Mouse (Mus musculus) G1E-ER4 (cell line): ENCODE data around the gene Pbx4. TPM values are rescaled to one million over a fixed set of nuclear protein-coding genes. Genes with fewer than 3 reads are reported as not detected.

Source experiments
- GATA1 ChIP-seq: IDR thresholded peaks from one replicate; pipeline ENCODE4 v1.8.0; 2012; ENCODE audit warnings: low read length, inconsistent platforms
- polyA plus RNA-seq: library from polyadenylated mRNA; stranded (reverse); fragments of >175 nt; gene quantifications from 2 replicates; pipeline ENCODE4 v1.2.3, GENCODE M21; 2012

The Pbx4 gene
- 3.3 and 4.0 TPM in 2 replicates for polyA plus RNA-seq

DNA sequence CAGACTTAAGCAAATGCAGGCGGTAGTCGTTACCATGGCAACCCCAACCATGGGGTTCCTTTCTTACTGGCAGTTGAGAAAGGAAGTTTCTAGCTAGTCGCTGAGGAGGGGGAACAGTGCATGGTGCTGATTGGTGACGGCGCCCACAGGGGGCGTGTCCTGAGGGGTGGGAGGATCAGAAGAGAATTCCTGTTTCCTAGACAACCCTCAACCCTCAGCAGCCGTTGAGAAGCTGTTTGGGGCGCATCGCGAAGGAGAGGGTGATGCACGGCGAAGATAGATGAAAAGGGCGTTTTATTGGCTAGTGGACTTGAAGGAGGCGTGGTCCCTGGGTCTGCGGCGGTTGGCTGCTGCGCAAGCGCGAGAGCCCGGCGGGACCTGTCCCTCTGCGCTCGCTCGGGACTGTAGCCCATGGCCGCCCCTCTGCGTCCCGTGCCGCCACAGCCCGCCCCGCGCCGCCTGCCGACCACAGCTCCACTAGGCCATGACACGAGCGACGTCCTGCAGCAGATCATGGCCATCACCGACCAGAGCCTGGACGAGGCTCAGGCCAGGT, at the start of gene Pbx4:
TSS of gene Pbx4 (plus strand) at position 194 of the 556 bp plus-strand sequence.
- no peak for TF ChIP-seq GATA1

- peak; percentile 14 for TF ChIP-seq GATA1
These were observed 43.2 kb upstream of the Pbx4 start for GRCm38 (mm10) chr8:69789105-69789504.

DNA sequence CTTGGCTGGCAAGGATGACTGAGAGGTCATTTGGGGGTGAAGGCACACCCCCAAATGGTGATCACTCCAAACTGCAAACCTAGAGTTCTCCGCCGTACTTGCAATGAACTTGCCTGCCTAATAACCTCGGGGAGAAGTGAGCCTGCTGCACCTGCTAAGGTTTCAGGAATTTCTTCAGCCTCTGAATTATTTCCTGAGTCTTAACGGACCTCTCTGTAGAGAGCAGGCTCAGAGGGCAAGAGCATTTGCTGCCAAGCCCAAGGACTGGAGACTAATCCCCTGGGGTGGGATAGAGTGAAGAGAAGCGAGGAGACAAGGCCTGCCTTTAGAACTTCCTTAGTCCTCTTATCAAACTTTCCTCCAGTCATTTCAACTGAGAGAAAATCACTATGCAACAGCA, 42.6 kb upstream of the Pbx4 start:
- TF ChIP-seq GATA1 = no peak

GRCm38 (mm10) chr8:69790364-69790763, 41.9 kb upstream of the Pbx4 start:
- no peak for TF ChIP-seq GATA1

DNA sequence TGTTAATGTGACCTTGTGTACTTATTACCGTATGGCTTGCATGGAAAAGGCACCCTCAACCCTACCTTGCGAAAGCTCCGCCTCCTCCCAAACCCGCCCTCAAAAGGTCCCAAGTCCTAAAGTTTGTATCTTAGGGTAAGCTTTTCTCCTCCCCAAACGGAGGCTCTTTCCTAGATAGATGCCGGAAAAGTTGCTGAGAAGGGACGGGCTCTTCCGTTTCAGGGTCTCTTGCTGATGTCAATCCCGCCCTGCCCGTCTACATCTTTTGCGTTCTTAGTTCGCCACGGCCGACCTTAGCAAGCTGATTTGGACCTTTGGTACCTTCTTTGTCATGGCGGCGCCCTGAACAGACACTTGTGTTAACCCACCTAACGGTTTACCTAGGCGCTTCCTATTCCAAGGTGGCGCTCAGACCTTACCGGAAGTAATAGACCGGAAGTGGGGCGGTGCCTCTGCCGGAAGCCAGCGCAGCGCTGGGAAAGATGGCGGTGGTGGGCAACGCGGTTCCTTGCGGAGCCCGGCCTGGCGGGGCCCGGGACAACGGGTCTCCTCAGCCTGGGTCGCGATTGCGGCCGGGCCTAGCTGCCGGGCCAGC, 41.4 kb upstream of the Pbx4 start, which contains the start of the genes Atp13a1 and Zfp866:
TSS of gene Atp13a1 (plus strand) at position 391 of the 595 bp plus-strand sequence.
TSS of gene Zfp866 (minus strand) at position 406 of the 595 bp plus-strand sequence.
- no peak for TF ChIP-seq GATA1

DNA sequence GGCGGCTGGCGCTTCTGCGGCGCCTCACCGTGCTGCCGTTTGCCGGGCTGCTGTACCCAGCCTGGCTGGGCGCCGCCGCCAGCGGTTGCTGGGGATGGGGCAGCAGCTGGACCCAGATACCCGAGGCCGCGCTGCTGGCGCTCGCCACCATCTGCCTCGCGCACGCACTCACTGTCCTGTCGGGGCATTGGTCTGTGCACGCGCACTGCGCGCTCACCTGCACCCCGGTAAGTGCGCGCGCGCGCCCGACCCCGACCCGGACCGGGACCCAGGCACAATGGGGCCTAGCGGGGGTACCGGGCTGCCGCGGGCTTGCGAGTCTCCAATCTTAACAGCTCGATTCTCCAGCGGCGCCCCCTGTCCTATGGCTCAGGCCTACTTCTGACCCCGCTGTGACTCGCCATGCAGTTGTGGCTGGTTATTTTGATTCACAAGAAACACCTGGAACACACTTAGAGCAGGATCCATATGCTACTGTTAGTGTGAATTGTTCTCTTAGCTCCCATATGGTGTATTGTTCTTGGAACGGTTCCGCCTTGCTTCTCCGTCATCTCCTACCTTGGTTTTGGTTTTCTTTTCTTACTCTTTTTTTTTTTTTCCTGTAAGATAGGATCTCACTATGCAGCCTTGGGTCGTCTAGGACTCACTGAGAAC, 40.7 kb upstream of the Pbx4 start:
- no peak for TF ChIP-seq GATA1

- TF ChIP-seq GATA1 = no peak
These were observed 38.6 kb upstream of the Pbx4 start for GRCm38 (mm10) chr8:69793666-69794065.

- TF ChIP-seq GATA1 = no peak
These were observed 38.2 kb upstream of the Pbx4 start for GRCm38 (mm10) chr8:69794096-69794495.

GRCm38 (mm10) chr8:69794901-69795300, 37.4 kb upstream of the Pbx4 start:
- no peak for TF ChIP-seq GATA1

DNA sequence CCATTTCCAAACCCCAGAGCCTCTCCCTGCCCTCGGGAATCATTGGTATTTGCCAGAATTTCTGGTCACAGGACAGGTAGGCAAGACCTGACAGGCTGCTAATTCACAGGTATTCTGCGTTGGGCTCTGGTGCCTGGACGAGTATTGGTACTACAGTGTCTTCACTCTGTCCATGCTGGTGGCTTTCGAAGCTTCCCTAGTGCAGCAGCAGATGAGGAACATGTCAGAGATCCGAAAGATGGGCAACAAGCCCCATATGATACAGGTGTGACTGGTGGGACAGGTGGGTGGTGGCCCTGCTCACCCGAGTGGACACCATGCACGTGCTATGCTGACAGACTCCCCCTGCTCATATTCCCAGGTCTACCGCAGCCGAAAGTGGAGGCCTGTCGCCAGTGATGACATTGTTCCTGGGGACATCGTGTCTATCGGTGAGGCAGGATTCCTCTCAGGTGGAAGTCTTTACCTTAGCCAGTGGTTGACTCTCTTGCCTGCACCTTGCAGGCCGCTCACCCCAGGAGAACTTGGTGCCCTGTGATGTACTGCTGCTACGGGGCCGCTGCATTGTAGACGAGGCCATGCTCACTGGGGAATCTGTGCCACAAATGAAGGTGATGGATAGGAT, 35.5 kb upstream of the Pbx4 start:
- no peak for TF ChIP-seq GATA1

DNA sequence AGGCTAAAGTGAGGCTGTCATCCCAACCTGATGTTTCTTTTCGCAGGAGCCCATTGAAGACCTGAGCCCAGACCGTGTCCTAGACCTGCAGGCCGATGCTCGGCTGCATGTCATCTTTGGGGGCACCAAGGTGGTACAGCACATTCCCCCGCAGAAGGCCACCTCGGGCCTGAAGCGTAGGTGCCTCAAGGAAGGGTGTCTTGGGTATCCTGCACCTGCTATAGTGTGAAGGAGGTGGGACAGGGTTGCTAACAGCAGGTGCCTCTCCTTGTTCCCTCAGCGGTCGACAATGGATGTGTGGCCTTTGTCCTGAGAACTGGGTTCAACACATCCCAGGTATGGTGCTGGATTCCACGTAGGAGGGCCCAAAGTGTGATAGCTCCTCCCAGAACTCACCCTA, 34.6 kb upstream of the Pbx4 start:
- no peak for TF ChIP-seq GATA1

DNA sequence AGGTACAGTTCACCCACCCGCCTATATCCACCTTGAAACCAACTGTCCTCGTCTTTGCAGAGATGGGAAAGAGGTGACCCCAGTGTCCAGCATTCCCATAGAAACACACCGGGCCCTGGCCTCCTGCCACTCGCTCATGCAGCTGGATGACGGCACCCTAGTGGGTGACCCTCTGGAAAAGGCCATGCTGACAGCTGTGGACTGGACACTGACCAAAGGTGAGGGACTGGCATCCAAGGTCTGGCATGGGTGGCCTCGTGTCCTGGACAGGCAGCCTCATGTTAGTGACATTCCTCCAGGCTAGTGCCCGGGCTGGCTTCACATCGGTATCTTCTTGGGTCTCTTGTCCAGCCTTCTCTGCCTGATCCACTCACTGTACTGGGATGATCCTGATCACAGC, 33.0 kb upstream of the Pbx4 start:
- no peak for TF ChIP-seq GATA1

- no peak for TF ChIP-seq GATA1
These were observed 32.3 kb upstream of the Pbx4 start for GRCm38 (mm10) chr8:69799946-69800345.

- no peak for TF ChIP-seq GATA1
These were observed 30.5 kb upstream of the Pbx4 start for GRCm38 (mm10) chr8:69801796-69802195.

DNA sequence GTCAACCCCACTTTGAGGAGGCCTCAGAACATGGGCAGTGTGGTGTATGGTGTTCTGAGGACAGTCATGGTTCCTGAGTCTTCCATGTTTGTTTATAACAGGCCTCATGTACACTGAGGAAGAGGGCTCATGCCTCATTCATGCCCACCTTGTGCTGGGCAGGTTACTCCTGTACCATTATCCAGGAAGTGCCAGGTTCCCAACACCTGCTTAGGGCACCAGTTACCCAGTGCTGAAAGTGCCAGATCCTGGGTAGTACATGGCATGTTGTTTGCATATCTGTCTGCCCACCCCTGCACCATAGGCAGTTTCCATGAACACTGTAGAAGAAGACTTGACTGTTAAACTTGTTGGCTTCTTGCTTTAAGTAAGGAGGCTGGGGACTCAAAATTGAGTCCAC, 30.1 kb upstream of the Pbx4 start:
- TF ChIP-seq GATA1 = no peak

DNA sequence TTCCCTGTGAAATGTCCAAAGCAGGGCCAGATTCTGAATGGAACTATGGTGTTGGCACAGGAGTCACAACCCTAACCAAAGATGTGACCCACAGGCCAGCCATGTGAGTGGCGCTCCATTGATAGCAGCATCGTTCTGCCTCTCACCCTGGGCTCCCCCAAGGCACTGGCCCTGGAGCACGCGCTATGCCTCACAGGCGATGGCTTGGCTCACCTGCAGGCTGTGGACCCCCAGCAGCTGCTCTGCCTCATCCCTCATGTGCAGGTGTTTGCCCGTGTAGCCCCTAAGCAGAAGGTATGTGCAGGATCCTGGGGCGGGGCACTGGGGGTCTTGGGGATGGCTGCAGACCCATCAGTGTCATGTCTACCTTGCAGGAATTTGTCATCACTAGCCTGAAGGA, 28.9 kb upstream of the Pbx4 start:
- TF ChIP-seq GATA1 = no peak
